Mouse (Mus musculus): Measurements from ENCODE around the gene Alg12.

GRCm38 (mm10) chr15:88827466-88827865 lies 8.3 kb upstream of the Alg12 start:
- TF ChIP-seq GATA1 (IDR thresholded peaks at IDR 0.05; ENCODE audit: borderline replicate concordance, low read length) (no peak), FLI1 (IDR thresholded peaks at IDR 0.05; ENCODE audit: low read length) (no peak)
